Mouse (Mus musculus) fat pad, adult 2 months (tissue): ENCODE results near the gene Preb.

Source experiments
- DNase-seq: peaks from one replicate; pipeline ENCODE4 v3.0.0-alpha.2; 2011; ENCODE audit warnings: low read depth, low spot score; ENCODE audit errors: extremely low read depth

Preb gene

GRCm38 (mm10) chr5:30922581-30923041 lies 37.5 kb downstream of the Preb start:
- no peak for DNase-seq

DNA sequence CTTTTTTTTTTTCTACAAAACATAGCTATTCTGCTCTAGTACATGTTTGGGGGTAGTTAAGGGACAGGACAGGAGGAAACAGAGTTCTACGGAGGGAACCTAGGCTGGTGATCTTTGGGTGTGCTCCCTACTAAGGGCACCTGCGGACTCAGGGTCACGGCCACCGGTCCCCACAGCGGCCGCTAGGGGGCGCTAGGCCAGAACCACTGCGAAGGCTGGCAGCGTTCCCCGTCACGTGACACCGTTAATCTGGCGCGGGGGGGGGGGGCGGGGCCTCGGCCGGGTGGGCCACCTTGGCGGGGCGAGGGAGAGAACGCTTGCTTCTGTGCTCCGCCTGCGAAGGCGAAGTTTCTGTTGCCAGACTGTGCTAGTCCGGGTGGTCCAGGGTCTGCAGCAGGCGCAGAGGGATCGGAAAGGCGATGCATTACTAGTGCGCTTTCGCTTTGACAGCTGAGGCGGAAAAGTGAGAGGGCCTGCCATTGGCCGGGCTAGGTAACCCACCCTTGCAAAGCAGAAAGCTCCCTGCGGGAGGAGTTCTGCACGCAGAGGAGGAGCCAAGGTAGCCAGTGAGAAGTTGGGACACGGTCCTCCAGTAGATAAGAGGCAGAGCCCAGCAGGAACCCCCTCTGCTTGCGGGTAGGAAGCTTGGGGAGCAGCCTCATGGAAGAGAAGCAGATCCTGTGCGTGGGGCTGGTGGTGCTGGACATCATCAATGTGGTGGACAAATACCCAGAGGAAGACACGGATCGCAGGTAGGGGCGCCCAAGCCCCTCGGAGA lies 38.7 kb downstream of the Preb start, which contains the start of gene Khk:
Gene Khk, plus strand, starts transcription at position 176 of the 778 bp plus-strand sequence.
- no peak for DNase-seq

DNA sequence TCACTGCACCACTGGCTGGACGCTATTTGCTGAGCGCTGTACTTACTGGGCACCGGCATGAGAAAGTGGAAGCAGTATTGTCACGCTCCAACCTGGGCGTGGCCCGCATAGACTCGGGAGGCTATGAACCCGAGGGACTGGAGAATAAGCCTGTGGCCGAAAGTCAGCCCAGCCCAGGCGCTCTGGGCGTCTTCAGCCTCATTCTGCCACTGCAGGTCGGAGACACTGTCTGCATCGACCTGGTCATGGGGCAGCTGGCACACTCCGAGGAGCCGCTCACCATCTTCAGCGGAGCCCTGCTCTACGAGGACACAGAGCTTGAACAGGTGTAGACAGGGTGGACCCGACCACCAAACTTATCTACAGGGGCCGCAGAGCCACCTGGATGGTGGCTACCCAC lies 39.5 kb downstream of the Preb start:
- DNase-seq: no peak

GRCm38 (mm10) chr5:30919831-30920614 lies 40.1 kb downstream of the Preb start:
- no peak for DNase-seq

- no peak for DNase-seq
These were observed 41.5 kb downstream of the Preb start for GRCm38 (mm10) chr5:30918691-30919090.

DNA sequence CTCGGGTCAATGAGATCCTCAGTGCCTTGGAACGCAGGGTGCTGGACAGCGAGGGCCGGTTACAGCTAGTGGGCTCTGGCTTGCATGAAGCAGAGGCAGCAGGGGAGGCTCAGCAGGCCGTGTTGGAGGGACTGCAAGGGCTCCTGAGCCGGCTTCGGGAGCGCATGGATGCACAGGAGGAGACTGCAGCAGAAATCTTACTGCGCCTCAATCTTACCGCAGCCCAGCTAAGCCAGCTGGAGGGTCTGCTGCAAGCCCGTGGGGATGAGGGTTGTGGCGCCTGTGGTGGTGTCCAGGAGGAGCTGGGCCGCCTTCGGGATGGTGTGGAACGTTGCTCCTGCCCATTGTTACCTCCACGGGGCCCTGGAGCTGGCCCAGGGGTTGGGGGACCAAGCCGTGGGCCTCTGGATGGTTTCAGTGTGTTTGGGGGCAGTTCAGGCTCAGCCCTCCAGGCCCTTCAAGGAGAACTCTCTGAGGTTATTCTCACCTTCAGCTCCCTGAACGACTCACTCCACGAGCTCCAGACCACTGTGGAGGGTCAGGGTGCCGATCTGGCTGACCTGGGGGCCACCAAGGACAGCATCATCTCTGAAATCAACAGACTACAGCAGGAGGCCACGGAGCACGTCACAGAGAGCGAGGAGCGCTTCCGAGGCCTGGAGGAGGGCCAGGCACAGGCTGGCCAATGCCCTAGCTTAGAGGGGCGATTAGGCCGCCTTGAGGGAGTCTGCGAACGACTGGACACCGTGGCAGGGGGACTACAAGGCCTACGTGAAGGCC lies 42.1 kb downstream of the Preb start:
- no peak for DNase-seq

- no peak for DNase-seq
These were observed 42.8 kb downstream of the Preb start for GRCm38 (mm10) chr5:30917348-30917747.

DNA sequence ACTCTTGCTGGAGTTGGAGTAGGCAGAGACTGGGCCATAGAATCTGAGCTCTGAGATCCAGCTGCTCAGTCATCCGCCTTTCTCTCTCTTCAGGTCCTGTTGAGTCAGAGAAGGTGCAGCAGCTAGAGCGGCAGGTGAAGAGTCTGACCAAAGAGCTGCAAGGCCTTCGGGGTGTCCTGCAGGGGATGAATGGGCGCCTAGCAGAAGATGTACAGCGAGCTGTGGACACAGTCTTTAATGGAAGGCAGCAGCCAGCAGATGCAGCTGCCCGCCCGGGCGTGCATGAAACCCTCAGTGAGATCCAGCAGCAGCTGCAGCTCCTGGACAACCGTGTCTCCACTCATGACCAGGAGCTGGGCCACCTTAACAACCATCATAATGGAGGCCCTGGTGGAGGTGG lies 43.3 kb downstream of the Preb start:
- no peak for DNase-seq

GRCm38 (mm10) chr5:30915974-30916433 lies 44.2 kb downstream of the Preb start:
- peak; percentile 69 for DNase-seq

DNA sequence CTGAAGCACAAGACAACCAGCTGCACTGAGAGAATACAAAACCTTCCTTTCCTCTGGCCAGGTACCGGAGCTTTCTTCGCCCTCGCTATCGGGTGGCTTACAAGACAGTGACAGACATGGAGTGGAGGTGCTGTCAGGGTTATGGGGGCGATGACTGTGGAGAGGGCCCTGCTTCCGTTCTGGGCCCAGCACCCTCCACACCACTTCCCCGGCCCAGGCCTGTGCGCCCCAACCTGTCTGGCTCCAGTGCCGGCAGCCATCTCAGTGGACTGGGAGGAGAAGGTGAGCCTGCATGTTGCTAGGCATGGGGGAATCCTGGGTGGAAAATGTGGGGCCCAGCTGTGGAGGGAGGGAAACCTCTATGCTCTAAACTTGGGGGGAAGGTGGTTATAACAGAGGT lies 44.7 kb downstream of the Preb start:
- DNase-seq: no peak

- DNase-seq: no peak
These were observed 45.3 kb downstream of the Preb start for GRCm38 (mm10) chr5:30914849-30915248.

- no peak for DNase-seq
These were observed 46.0 kb downstream of the Preb start for GRCm38 (mm10) chr5:30914101-30914635.

DNA sequence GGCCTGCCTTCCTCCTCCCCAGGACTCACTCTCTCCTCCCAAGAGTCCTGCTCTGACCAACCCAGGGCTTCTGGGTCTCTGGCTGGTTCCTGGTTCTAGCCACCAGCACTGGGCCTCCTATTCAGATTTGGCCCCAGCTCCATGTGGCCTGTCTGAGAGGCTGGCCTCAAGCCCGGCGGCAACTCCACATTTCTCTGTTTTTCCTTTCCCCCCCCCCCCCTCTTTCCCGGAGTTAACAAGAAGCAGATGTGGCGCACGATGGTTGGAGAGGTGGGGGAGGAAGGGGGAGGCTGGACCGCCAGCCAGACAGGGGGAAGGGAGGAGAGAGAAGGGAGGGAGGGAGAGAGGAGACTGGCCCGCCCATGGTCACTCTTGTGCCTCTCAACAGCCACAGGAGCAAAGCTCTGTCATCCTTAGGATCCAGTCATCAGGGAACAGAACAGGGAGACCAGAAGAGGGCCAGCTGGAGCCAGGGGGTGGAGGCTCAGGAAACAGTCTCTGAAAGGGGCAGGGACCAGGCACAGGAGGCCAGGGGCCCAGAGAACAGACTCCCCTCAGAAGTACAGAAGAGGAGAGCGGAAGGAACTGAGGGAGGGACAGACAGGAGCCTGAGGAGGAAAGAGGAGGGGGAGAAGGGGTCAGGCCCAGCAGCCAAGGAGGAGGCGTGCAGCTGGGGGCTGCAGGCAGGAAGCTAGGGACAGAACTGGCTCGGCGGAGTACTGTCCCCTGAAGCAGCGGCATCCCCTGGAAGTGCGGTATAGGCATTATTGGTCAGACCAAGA lies 46.9 kb downstream of the Preb start, which contains the start of gene Emilin1:
Gene Emilin1, plus strand, starts transcription at position 343 of the 782 bp plus-strand sequence.
- DNase-seq: no peak

- DNase-seq: no peak
These were observed 48.0 kb downstream of the Preb start for GRCm38 (mm10) chr5:30912156-30912555.

DNA sequence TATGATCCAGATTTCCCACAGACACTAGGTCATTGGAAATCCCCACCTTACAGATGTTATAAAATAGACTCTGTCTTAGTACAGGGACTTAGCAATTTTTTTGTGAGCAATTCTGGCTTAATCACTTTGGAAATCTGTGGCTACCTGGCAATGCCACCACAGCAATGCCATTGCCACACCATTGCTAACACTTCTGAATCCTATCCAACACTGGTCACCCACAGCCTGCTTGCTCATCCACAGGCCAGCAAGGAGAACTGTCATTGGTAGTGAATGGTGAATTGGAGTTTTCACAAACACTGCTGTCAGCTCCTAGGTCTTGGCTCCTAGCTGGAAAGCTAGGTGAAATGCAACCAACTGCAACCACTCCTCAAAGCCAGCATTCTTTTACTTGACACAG lies 49.7 kb downstream of the Preb start:
- DNase-seq: no peak

- no peak for DNase-seq
These were observed 50.3 kb downstream of the Preb start for GRCm38 (mm10) chr5:30909863-30910262.

DNA sequence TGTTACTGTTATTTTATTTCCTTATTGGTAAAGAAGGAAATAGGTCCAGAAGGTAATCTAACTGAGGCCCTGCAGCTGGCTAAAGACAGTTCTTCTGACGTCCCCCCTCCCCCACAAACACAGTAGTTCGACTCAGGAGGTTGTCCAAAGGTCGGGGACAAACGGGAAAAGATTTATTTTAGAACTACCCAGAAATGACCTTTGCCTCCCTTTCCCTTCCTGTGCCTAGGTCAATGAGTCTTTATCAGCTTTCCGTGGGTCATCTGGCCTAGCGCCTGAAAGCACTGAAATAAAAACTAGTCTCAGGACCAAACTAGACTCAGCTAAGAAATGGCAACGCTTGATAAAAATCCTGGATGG lies 50.9 kb downstream of the Preb start:
- no peak for DNase-seq

DNA sequence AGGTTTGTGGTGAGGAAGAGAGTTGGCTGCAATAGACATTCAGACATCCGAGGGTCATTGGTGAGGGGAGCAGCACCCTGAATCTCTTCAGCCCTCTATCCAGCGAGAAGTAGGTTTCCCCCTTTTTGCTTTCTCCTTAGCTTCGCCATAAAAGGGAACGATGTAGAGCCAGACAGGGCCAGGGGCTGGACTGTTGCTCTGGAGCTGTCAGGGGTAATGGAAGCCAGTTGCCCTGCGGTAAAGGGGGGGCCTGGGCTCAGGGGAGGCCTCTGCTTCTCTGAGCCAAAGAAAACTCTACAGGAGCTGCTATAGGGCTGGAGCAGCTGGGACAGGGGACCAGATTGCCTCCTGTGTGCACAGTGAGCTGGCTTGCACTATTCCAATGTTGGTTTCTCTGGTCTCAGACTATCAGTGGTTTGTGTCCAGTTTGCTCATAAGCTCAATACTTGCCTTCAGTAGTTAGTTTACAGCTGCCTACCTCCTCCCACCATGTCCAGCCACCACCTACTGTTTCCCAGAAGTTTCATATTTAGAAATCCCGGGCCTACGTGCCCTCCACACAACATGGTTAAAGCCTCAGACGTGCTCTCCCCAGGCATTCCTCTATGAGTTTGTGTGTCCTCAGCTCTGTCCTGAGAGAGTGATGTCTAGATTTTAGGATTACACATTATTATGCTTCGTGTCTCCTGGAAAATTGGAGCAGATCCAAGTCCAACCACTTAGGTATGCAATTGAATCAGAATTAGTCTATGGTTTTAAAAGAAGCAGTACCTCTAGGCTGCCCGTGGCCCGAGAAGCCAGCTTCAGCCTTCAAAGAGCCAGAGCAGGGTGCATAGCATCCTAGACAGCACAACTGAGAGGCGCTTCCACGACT lies 51.5 kb downstream of the Preb start:
- no peak for DNase-seq

DNA sequence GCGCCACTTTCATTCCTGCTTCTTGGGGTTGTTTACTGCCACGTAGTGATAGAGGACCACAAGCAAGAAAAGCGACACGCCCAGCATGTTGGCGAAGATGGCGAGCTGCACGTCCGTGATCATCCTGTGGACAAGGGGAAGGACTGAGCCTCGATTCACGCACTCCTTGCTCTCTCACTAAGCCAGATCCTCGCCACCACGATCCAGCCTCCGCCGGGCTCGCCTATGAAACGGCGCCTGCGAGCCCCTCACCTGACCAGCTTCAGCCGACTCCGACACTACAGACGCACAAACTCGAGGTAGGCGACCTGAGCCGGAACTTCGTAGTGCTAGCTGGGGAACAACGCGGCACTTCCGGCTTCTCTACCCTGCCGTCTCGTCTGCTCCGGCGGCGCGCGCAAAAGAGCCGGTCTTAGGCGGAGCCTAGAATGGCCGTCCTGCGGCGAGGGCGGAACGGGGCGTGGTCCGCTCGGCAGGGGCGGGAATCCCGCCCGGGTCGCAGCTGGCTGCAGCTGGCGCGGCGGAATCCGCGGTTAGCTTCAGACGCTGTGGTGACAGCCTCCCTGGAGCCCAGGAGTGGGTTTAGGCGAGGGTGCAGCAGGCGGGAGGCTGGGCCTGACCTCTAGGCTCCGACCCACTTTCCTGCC lies 52.6 kb downstream of the Preb start, which contains the start of gene Ost4:
Gene Ost4, minus strand, starts transcription at position 376 of the 647 bp plus-strand sequence.
- DNase-seq: no peak
